Mouse (Mus musculus) mesoderm, embryonic 11.5 days (tissue): ENCODE data around the gene Mybpc2.

Experiments
- DNase-seq: peaks from one replicate; pipeline ENCODE4 v3.0.0-alpha.2; 2012; ENCODE audit warnings: low read depth, low spot score

The Mybpc2 gene

DNA sequence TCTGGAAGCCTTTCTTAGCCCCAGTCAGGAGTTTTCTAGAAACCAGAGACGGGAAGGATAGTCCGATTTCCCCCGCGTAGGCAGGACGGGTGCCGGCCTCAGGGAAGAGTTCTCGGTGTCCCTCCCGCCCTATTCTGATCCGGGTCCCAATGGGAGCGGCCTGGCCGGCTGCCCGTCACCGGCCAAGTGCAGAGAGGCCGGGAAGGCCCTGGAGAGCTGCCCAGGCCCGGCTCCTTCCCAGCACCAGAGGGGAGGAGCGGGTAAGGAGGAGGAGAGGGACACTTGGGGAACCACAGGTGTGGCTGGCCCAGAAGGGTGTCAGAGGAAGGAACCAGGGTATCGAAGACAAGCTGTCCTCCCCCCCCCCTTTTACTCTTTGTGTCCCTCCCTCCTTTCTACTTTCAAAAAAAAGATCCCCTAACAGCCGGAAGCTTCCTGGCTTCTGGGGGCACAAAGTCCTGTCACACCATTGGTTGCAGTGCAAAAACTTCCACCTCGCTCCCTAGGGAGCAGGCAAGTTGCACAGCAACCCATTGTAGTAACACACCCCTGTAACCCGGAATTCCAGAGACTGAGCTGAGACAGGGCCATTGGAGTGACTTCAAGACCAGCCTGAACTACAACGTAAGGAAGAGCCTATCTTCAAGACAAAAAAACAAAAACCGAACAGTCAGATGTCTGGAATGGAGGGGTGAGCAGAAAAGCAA is 823 bp upstream of the Mybpc2 start:
- DNase-seq, result no peak

DNA sequence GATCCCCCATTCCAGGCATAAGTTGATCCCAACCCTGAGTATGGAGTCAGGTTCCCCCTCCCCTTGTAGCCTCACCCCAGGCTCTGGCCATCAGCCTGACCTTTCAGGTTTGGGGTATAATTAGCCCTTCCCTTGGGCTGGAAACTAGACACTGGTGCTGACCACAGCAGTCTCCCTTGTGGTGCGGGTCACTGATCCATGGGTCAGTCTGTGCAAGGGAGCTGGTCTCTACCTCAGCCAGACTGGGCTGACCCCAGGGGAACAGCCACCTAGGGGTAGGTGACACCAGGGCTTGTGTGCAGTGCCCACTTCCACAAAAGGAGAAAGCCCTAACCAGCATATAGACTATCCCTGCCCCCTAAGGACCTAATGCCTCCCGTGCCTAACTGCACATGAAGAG is 1.4 kb downstream of the Mybpc2 start:
- no peak for DNase-seq

DNA sequence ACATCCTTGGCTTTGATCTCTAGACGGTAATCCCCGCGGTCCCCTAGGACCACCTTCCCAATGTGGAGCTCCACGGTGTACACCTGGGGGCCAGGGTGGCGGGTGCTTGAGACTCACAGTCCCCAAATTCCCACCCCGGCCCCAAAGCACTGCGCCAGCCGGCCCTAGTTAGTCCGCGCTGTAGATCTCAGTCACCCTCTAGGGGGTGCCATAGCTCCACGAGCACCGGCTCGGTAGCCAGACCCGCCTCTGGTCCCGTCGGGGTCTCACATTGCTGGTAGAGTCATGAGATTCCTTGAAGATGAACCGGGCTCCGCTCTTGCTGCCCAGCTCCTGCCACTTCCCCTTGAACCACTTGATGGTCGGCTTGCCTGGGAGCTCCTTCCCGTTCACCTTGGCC is 2.7 kb downstream of the Mybpc2 start:
- DNase-seq, result peak; percentile 73

DNA sequence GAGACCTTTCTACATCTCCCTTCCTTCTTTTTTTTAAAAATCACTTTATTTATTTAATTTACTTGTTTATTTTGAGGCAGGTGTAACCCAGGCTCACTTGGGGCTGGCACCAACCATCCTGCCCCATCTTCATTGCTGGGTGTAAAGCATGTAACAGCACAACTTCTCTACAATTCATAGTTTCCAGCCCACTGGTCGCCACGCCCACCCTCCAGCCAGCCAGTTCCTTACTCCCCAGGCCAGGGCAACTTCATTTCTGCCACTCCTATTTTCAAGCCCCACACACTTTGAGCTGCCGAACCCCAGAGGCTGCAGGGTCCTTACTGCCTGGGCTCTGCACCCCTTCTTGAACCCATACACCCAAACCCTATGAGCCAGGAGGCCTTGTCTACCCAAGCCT is 3.5 kb downstream of the Mybpc2 start:
- DNase-seq, result no peak

DNA sequence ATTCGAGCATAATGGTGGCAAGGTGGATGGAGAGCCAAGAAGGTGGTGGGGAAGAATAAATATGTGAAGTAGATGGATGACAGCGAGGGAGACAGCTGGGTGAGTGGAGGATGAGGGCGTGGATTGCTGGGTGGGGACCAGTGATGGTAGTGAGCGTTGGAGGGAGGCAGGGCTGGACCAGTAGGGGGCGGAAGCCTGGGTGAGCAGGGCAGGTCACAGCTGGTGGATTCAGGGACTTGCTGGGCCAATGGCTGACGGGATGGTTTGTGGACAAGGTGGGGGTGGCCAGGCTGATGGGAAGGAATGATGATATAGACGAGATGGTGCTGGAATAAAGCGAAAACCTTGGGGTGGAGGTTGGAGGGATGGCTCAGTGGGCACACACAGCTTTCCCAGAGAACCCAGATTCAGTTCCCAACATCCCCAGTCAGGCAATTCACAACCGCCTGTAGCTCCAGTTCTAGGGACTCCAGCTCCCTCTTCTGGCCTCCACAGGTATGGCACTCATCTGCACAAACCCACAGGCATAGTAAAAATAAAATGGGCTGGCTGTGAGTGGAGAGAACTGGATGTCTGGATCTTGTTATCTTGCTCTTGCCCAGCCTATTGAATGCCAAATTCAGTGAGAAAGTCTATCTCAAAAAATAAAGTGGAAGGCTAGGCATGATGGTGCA is 5.1 kb downstream of the Mybpc2 start:
- DNase-seq, result peak; percentile 25

DNA sequence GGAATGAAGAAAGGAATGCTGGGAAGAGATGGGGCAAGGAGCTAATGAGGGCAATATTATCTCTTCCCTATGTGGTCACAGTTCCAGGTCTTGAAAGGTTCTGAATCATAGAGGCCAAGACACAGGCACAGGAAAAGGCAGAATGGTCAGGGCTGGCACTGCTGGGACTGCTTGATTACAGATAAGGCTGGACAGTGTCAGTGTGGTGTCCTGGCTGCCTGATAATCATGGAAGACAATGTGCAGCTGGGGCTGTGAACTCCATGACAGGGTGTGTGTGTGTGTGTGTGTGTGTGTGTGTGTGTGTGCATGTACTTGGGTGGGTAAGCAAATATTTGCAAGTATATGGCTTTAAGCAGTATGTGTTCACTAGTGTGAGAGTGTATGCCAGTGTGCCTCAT is 17.0 kb downstream of the Mybpc2 start:
- DNase-seq, result no peak

DNA sequence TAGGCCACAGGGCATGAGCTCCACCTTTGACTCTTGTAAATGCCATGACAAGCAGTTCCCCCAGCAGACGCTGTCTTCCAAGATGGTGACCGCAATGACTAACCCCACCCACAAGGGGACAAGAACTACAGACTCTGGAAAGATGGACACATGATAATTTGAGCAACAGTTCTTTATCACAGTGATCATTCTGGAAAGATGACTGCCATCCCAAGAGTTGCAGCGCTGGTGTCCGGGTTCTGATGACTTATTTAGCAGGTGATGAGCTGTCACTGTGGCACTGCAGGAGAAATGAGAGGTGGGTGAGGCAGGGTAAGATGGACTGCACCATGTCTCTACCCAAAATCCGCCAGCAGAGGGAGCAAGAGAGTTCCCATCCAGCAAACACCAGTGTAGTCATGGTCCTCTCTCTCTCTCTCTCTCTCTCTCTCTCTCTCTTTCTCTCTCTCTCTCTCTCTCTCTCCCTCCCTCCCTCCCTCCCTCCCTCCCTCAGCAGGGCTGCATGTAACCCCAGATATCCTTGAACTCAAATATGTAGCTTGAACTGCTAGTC is 22.8 kb downstream of the Mybpc2 start:
- peak; percentile 81 for DNase-seq

DNA sequence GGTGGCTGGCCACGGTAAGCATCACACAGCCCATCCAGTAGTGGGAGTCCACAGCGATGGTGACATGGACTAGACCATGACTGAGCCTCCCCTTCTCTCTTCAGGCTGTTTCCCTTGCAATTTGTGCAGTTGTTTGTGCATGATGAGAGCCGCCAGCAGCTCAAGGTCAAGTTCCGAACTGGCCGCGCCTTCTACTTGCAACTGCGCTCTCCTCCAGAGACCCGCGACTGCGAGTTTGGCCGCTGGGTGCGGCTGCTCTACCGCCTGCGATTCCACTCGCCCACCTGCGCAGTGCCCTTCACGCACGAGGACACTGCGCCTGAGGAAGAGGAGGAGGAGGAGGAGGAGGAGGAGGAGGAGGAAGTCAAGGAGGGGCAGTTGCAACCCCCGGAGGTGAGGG is 24.4 kb downstream of the Mybpc2 start:
- no peak for DNase-seq

DNA sequence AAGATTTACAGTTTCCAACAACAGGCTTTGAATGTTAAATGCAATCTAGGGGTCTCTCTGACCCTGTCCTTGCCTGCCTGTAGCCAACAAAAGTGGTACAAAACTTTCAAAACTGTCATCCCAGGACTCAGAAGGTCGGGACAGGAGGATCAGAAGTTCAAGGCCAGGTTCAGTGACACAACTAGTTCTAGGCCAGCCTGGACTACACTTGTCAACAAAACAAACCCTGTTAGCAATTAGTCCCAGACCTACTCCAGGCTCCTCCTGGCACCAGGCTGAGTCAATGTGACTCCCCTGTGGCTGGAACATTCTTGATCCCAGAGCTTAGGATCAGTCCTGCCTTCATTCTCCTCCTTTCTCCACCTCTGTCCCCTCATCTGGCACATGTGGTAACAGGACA is 25.5 kb downstream of the Mybpc2 start:
- DNase-seq, result no peak

DNA sequence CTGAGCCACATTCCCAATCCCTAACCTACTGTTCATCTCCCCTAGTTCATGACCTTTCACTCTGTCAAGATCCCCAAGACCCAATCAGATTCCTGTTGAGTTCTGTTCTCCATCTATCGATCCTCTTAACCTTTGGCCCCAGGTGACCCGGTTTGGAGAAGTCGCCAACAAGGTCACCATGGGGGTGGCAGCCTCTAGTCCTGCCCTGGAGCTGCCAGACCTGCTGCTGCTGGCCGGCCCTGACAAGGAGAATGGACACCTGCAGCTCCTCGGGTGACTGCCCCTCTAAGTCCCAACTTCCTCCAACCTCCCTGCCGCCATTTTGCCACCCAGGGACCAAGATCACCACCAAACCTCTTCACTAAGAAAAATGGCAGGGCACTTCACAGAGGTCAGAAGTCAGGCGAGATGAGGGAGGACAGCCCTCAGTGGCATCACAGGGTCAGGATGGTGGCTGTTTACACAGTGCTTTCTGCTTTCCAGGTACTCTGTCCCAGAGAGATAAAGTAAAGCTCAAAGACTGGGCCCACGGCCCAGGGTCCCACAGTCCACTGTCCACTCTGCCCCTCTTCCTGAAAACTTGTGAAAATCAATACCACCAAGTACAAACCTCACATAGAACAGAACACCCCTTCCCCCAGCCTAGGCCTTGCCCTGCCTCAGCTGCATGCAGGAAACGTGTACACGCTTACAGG is 26.9 kb downstream of the Mybpc2 start:
- DNase-seq, result no peak

DNA sequence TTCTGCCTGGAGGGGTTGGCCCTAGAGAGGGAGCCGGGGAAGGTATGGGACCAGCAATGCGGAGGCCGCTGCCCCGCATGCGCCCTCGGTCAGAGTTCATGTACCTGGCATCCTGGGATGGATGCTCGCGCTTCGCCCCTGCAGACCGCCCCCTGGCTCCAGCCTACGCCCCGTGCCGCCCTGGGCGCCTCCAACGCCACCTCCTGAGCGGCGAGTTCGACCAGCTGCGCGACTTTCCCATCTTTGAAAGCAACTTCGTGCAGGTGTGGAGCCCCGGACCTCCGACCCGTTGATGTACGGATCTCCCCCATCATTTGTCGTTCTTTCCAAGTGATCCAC is 27.7 kb downstream of the Mybpc2 start:
- no peak for DNase-seq

DNA sequence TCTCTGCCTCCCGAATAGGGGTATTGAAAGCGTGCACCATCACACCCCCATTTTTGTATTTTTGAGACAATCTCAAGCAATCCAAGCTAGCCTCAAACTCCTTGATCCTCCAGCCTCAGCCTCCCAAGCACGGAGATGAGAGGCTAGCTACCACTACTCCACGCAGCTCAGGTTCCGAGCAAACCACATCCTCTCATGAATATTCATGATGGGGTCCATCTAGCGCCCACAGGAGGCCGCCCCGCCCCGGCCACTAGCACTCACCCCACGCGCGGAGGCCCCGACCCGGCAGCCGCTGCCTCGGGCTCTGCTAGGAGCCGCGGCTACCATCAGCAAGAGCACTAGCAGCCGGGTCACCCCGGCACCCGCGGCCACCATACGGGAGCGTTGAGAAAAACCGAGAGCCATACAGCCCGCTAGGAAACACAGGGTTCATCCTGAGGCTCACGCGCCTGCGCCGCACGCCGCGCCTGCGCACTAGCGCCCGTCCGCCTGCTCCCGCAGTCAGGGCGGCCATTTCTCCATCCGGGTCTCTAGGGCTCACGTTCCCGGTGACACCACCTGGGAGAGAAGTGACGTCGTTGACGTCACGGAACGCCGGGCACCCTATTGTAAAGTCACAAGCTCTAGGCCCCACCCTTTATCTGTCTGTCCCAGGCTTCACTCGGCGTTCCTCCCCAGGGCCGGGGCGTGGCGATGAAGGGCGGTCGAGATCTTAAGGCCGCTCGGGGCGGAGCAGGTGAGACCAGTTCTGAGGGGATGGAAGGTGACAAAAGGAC is 28.3 kb downstream of the Mybpc2 start, which contains the start of the genes Emc10 and Fam71e1:
Emc10 (minus strand) TSS at position 538 of the 779 bp plus-strand sequence.
Fam71e1 (plus strand) TSS at position 590 of the 779 bp plus-strand sequence.
- peak; percentile 100 for DNase-seq

DNA sequence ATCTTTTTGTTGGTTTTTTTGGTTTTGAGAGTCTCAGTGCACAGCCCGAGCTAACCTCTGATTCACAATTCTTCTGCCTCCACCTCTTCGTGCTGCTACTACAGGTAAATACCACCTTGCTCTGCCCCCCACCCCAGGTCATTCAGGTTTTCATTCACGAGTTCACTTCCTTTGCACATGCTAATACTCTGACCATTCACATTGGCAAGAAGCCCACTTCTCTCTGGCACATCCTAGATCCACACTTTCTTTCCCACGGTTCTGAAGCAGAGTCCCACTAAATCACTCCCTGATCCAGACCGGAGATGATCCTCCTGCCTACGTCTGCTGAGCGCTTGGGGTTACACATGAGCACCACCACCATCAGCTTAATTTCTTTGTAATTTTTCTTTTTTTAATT is 29.4 kb downstream of the Mybpc2 start:
- DNase-seq, result no peak

DNA sequence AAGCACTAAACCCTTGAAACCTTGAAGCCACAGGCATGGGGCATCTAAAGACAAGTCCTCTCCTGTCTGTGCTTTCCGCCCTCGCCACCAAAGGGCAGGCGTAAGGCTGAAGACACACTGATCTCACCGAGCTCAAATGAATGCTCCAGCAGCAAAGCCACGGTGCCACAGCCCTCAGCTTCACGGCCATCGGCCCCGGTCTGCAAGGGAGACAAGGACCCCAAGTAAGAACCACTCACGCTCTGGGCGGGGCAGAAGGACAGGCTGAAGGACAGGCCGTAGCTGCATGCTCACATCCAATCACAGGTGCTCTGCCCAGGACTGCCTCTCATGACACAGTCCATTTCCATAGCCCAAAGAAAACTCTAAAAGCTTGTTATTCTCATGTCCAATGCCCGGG is 29.8 kb downstream of the Mybpc2 start:
- no peak for DNase-seq

DNA sequence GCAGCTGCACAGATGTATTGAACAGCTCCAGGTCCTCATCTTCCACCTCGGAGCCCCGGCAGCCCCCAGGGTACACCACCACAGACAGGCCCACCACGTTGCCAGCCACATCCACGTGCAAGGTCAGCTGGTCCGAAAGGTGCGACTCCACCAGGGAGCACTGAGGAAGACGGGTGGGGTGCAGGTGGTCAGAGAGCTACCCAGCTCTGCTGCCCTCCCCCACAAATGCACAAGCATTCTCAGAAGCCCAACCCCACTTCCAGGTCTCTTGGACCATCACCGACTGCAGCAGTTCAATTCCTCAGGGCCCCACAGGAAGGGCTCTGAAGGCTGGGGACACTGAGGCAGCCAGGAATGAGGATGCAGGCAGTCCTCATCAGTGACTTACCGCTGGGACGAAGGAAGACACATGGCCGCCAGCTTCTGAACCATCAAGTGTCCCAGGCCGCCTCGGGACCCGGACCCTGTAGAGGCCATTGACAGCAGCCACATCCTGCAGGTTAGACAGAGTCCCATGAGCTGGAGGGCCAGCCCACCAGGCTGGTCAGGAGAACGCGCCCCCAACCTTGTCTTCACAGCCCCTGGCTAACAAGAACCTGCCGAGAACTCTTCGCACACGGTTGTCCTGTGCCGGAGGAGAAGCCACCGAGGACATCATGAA is 32.2 kb downstream of the Mybpc2 start:
- no peak for DNase-seq

DNA sequence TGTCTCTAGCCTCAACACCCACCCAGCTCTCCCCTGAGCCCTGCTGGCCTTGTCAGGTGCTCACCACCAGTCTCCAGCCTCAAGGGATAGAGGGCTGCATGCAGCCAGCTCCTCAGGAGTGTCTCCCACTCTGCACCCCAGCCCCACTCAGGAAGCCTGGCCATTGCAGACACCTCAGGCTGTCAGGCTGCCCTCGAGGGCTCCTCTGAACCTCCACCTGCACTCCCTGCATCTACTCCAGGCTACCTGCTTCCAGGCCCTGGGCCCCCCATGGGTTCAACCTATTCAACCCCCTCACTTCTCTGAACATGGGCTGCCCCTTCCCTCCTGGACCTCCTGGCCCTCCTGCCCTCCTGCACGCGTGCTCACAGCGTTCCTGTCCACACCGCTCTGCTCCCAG is 33.1 kb downstream of the Mybpc2 start:
- no peak for DNase-seq

DNA sequence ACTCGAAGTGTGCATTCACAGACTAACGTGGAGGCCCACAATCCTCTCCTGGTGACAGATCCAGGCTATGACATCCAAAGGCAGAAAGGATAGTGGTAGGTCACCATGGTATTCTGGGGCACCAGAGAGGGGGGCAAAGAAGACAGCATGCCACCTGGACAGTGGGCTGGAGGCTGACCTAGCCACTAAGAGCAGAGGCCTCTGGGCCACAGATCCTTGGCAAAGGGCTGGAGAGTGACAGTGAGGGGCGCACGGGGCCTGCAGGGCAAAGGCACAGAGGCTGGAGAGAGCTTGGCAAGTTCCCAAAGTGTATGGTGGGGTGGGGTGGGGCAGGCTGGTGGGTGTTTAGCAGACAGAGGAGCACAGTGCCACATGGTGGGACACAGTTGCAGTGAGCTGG is 34.2 kb downstream of the Mybpc2 start:
- no peak for DNase-seq

DNA sequence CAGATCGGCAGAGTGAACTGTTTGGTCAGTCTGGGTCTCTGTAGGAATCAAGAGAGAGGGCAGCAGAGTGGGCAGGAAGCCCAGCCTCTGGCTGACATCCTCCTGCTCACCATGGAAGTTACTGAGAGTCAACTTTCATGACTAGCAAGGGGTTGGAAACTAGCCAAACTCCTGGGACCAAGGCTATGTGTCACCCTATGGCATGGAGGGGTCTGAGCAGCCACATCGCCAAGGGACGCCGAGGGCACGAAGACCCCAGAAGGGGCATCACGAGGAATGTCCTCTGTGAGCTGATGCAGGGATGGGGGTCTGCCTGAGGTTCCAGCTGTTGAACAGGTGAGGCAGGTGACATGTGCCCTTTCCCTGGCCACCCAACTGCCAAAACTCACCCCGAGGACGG is 35.9 kb downstream of the Mybpc2 start:
- DNase-seq, result no peak

DNA sequence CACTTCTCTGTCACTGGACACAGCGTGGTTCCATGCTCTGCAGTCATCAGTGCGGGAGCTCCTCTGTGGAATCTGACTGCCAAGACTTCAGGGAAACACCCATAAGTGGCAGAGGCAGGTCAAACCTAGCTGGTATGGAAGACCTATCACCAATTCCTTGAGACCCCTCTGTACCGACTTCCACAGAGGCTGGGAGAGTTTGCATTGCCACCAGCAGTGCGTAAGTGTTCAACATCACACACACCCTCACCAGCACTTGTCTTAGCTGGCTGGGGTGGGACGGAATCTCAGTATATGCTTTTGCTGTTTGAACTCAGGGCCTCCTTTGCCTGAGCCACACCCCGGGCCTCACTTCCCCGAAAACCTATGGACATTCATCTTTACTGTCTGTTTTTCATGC is 36.5 kb downstream of the Mybpc2 start:
- no peak for DNase-seq

DNA sequence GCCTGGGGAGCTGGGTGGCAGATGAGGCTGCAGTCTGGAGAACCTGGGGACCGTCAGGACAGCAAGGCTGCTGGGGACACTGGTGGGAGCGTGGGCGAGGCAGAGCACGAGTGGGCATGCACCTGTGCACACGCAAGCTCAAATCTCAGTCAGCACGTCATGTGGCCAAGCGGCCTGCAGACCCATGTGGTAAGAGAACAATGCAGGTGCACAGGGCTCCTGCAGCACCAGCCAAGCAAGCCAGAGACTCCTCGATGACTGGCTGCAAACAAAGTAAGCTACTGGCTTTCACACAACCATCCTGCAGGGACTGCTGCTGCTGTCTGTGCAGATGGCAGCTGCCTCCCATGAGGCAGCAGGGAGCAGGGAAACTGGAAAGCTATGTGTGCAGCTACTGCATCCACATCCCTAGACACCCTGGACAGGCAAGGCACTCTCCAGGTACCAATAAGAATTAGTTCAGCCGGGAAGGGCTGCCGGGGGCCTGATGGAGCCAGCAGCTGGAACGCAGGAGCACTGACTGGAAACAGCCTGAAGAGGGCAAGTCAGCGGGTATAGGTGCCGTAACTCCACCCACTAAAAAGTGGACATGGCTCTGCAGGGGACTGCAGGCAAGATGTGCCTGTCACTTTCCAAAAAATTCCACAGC is 37.4 kb downstream of the Mybpc2 start:
- DNase-seq, result no peak
